Mouse (Mus musculus): Measurements from ENCODE around the gene Tmem88.

The Tmem88 gene

DNA sequence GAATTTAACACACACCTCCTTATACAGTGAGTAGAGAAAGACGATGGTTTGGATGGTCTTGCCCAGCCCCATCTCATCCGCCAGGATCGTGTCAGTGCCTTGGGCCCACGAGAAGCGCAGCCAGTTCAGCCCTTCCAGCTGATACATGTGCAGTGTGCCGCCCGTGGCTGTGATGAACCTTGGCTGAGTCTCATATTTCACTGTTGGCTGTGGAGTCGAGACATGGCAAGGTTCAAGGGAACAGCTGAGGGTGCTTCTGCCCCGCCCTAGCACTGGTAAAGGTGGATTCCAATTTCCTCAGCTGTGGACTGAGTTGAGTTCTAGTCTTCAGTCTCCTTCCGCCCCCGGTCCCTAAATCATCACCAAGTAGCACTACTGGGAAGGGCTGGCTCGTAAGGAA lies 40.3 kb downstream of the Tmem88 start:
- DNase-seq (ENCODE audit: low spot score), result no peak

DNA sequence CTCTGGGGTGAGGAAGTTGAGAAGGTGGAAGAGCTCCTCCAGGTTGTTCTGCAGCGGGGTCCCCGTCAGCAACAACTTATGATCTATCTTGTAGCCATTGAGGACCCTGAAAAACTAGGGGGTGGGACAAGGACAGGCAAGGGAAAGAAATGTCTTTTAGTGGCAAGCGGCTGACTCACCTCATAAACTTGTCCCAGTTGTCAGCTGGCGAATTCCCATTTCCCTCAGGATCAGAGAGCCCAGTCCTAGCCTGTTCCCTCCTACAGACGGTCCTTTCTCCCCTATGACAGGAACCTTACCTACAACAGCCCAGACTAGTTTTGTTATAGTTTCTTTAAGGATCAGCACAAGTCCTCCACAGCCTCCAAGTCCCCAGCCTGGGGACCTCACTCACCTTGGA lies 41.5 kb downstream of the Tmem88 start:
- no peak for DNase-seq (ENCODE audit: low spot score)

Data from urinary bladder, postnatal 25 days (tissue).